Mouse (Mus musculus): ENCODE measurements at regions not wholly inside any gene's neighbourhood (a gene's known extent, or its start where the extent isn't known, plus 50 kb on each side); places are given as distances from the start of the nearest gene placed in this dataset.
A peak's percentile ranks its signal among the peaks of the same experiment; 100 is the strongest.
"Not testable (repeated sequence)": the region's sequence is repeated elsewhere in the genome, so short reads cannot be mapped to it uniquely, and the experiment has no call there.

DNA sequence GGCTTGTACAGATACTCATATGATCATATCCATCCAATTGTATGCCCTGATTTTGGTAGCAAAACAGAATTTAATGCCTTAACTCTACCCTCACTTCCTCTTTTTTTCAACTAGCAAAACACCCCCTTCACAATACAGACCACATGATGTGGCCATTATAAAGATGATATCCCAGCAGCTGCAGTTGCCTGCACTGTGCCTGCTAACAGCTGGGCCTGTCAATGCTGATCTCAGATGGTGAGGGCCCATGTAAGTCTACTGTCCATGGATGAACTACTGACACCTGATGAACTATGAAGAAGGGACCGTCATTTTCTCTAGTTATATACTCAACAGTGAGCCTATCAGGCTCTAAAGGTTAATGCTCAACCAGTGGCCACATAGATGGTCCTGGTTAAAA lies 191.8 kb upstream of the Fmr1 start:
- no peak for DNase-seq

DNA sequence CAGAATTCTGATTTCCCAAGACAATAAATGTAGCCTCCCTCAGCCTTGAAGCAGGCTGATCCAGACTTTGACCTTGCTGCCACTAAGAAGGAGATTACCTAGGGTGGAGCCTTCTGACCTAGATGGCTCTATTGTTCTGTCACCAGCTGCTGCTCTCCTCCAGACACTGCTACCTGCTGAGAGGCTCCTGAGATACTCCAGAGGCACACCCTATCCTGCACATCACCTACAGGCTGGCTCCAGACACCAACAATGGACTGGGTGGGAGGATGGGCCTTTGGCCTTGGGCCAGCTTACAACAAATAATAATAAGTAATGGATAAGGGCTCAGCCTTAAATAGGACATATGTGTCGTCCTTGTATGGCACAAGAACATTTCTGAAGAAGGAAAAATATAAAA lies 186.3 kb upstream of the Fmr1 start:
- DNase-seq = not testable (repeated sequence)

DNA sequence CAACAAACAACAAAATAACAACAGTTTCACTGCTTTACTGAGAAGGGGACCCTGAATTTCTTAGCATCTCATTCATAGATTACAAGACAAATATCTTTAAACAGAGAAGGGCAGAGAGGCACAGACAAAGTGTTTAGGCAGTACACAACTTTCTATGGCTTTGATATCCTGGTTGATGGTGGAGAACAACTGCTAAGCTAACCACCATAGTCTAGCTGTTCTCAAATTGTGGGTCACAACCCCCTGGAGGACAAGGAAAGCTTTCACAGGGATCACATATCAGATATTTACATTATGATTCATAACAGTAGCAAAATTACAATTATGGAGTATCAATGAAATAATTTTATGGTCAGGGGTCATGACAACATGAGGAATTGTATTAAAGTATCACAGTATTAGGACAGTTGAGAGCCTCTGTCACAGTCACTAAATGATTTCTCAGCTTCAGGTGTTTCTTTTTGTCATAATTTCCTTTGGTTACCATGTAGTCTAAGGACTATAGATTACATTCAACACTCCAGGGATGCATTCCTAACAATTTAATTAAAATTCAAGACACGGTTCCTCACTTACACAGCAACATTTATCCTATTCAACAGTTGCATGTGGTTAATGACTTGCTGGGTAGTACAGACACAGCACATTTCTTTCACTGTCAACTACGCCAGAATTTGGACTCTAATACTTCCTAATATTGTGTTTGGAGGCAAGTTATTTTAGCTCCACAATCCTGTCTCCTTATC lies 183.8 kb upstream of the Fmr1 start:
- no peak for DNase-seq

DNA sequence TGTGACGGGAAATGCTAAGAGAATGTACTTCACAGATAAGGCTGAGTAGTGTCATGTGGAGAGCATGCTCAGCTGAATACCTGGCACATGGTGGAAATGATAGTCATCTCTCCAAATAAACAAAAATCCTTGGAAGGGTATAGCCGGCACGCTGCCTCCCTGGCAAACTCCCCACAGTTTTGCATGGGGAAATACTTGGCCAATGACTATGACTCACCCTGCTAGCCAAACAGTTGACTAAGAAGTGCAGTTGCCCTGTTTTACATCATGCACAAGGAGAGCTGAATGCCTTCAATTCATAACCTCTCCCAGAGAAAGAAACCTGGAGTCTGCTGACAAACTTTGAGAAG lies 183.2 kb upstream of the Fmr1 start:
- DNase-seq = peak; percentile 23

DNA sequence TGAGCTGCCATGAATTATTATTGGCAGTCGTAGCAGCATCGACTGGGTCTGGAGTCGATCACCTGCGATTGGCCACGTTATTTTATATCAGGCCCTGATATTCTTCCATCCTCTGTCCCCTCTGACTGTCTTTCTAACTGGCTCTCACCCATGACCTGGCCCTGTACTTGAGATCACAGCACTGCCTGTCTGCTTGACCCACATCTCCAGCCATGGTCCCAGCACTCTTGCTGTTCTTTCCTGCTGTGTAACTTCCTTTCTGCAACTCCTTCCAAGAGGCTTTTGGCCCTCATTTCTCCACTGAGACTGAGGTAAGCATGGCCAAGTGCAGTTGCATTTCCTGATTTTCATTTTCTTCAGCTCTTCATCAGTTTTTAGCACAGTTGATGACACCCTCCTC lies 182.6 kb upstream of the Fmr1 start:
- no peak for DNase-seq

DNA sequence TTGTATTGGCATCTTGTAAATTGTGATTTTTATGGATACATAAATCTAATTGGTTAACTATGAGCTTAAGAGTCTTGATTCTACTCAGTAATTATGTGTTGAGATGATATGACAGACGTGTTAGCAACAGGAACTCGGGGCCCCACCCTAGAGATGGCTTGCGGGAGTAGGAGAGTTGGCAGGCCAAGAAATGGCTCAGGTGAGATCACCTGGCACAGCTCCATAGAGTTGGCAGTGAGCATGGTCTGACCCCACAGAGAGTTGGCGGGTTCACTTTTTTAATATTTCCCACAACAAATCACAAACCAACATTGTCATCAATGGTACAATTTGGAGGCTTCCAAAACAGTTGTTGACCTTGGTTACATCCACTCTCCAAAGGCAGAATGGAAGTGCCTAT lies 180.5 kb upstream of the Fmr1 start:
- DNase-seq = no peak

- DNase-seq = no peak
Observed at GRCm38 (mm10) chrX:68502938-68503337, 175.4 kb upstream of the Fmr1 start.

- DNase-seq = no peak
Observed at GRCm38 (mm10) chrX:68507664-68508063, 170.7 kb upstream of the Fmr1 start.

DNA sequence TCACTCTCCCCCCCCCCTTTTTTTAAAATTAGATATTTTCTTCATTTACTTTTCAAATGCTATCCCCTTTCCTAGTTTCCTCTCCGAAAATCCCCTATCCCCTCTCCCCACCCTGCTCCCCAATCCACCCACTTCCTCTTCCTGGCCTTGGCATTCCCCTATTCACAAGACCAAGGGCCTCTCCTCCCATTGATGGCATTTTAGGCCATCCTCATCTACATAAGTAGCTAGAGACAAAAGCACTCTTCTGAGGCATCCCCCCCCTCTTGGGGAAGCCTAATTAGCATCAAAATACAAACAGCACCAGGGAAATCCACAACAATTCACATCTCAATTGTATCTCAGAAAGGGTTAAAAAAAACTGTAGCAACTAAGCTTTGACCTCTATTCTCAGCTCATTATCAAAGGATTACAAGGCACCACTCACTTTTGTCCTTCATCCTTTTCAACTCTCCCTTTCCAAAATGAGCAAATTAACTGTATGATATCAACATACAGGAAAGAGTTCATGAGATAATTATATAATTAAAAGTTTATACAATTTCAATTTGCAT lies 166.1 kb upstream of the Fmr1 start:
- no peak for DNase-seq

DNA sequence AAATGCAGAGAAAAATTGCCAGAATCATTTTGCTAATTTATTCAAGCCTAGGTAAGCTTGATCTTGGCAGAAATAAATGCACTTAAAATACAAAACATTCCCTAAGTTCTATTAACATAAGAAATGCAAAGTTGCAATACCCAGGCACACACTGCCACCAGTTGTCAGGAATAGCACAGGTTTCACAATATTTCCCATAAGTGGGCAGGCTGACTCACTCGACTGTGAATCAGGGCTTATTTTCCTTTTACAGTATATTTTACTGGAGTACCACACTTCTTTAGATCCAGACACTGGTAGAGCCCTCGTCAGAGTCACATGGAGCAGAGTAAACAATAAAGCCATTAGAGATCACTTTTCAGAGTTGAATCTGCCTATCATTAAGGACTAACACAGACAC lies 131.8 kb upstream of the Fmr1 start:
- no peak for DNase-seq

GRCm38 (mm10) chrX:68554031-68554430 lies 124.3 kb upstream of the Fmr1 start:
- no peak for DNase-seq

DNA sequence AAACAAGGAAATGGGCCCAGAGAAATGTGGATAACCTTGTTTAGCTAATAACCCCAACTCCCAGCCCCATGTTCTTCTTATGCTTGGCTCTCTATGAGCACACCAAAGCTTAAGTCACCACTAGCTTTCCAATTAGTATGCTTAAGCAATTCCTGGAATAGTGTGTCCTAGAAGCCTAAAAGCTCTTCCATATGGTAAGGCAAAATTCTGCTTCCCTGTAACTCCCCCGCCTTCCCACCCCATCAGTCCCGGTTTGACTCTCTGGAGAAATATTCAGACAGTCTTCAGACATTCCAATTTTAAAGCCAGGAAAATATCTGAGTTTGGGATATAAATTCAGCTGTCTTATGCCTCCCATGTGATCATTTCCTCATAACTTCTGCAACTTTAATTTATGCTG lies 120.6 kb upstream of the Fmr1 start:
- DNase-seq = no peak

- DNase-seq = peak; percentile 44
Observed at GRCm38 (mm10) chrX:68585246-68585645, 93.1 kb upstream of the Fmr1 start.

- DNase-seq = no peak
Observed at GRCm38 (mm10) chrX:68622141-68622540, 56.2 kb upstream of the Fmr1 start.
